Mouse (Mus musculus) embryonic facial prominence, embryonic 11.5 days (tissue): Measurements from ENCODE around the gene Dscaml1. TPM values are rescaled to one million over a fixed set of nuclear protein-coding genes. Genes with fewer than 3 reads are reported as not detected.
A peak's percentile ranks its signal among the peaks of the same experiment; 100 is the strongest.

ENCODE experiments used
- ATAC-seq: fragments of 200-750 bp; cut with Nextera tagmentation; replicated peaks from 2 replicates; pipeline ENCODE4 v1.8.0; 2017; ENCODE audit warnings: low read depth; ENCODE audit not compliant: insufficient number of reproducible peaks, low FRiP score, low TSS enrichment
- DNase-seq: peaks from one replicate; pipeline ENCODE4 v3.0.0-alpha.2; 2015; ENCODE audit warnings: low spot score
- H3K27ac ChIP-seq: fragments of 300-500 bp; sonication (generic); replicated peaks from 2 replicates; pipeline ENCODE4 v1.5.1; 2014; ENCODE audit warnings: mild to moderate bottlenecking, low read depth, low read length, control low read depth
- H3K27me3 ChIP-seq: fragments of 300-500 bp; sonication (generic); 2 replicates; pipeline ENCODE4 v1.6.1; 2014; ENCODE audit warnings: mild to moderate bottlenecking, low read length, moderate library complexity, mixed read lengths; ENCODE audit not compliant: control insufficient read depth, insufficient read depth
- H3K36me3 ChIP-seq: fragments of 300-500 bp; sonication (generic); replicated peaks from 2 replicates; pipeline ENCODE4 v1.6.1; 2014; ENCODE audit warnings: low read depth, mild to moderate bottlenecking, low read length, moderate library complexity, mixed read lengths; ENCODE audit not compliant: control insufficient read depth, insufficient read depth
- H3K4me1 ChIP-seq: fragments of 300-500 bp; sonication (generic); 2 replicates; pipeline ENCODE4 v1.6.1; 2014; ENCODE audit warnings: low read length, mixed read lengths; ENCODE audit not compliant: control insufficient read depth, insufficient read depth
- H3K4me2 ChIP-seq: fragments of 300-500 bp; sonication (generic); 2 replicates; pipeline ENCODE4 v1.6.1; 2014; ENCODE audit warnings: low read depth, mild to moderate bottlenecking, control low read depth, low read length, moderate library complexity
- H3K4me3 ChIP-seq: fragments of 300-500 bp; sonication (generic); 2 replicates; pipeline ENCODE4 v1.5.1; 2014; ENCODE audit warnings: low read depth, low read length, control low read depth
- H3K9ac ChIP-seq: fragments of 300-500 bp; sonication (generic); replicated peaks from 2 replicates; pipeline ENCODE4 v1.6.1; 2014; ENCODE audit warnings: mild to moderate bottlenecking, control low read depth, low read length
- H3K9me3 ChIP-seq: fragments of 300-500 bp; sonication (generic); replicated peaks from 2 replicates; pipeline ENCODE4 v1.6.1; 2016; ENCODE audit warnings: mild to moderate bottlenecking, low read length, inconsistent platforms, mixed read lengths; ENCODE audit not compliant: control insufficient read depth
- WGBS: fragments of 180-500 bp; shearing (Covaris S2); extraction: QIAGEN DNeasy Blood & Tissue Kit; methylation state at CpG from one replicate; pipeline ENCODE4 v1.1.7; 2014; 5-methylcytosine and 5-hydroxymethylcytosine counted together
- polyA plus RNA-seq: library from polyadenylated mRNA; unstranded; fragments of >200 nt; fragmentation: Nextera tagmentation; extraction: Ambion mirVana; gene quantifications from 2 replicates; pipeline ENCODE4 v1.2.1, GENCODE M21; 2014

Gene Dscaml1
- polyA plus RNA-seq, 1 experiment from 2014 or later = 0.76 TPM

DNA sequence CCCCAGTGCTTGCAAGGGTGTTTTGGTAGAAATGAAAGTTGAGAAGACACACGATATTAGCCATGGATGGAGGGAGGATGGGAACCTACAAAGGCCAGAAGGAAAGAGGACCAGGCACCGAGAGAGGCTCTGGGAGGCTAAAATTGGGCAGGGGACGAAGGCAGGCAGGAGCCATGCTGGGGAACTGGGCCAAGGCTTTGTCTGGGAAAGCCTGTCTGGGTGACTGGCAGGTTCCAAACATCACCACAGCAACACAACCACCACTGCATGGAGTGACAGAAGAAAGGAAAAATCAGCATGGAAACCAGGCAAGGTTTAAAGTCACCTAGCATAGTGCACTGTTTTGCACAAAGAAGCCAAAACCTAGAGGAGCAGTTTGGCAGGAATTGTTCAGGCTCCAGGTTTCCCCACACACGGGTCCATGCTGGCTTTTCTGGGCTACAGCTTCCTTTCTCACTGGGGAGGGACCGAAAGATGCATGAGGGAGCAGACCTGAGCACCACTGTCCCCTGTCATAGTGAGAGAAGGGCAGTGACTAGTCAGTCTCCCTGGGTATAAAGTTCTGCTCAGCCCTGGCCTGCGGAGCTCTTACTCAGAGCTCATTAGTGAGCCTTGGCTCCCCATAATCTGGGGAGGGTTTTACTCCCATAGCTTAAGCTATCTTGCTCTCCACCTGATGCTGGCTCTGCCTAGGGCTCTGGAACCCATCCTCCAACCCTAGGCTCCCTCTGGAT lies 211.9 kb downstream of the Dscaml1 start:
- no peaks in the 10 kb centered on the region for H3K36me3 ChIP-seq
- no peak overlapping the region for H3K27ac ChIP-seq
- ATAC-seq (no peak), DNase-seq (no peak)
- H3K4me1 ChIP-seq = no peaks in the 10 kb centered on the region
- H3K4me3 ChIP-seq = no peak overlapping the region
- no peaks in the 10 kb centered on the region for H3K9me3 ChIP-seq
- H3K4me2 ChIP-seq = no peak overlapping the region
- 80% methylated on average over 6 of the region's 6 CpGs for WGBS
- H3K27me3 ChIP-seq = no peaks in the 10 kb centered on the region
- no peak overlapping the region for H3K9ac ChIP-seq

DNA sequence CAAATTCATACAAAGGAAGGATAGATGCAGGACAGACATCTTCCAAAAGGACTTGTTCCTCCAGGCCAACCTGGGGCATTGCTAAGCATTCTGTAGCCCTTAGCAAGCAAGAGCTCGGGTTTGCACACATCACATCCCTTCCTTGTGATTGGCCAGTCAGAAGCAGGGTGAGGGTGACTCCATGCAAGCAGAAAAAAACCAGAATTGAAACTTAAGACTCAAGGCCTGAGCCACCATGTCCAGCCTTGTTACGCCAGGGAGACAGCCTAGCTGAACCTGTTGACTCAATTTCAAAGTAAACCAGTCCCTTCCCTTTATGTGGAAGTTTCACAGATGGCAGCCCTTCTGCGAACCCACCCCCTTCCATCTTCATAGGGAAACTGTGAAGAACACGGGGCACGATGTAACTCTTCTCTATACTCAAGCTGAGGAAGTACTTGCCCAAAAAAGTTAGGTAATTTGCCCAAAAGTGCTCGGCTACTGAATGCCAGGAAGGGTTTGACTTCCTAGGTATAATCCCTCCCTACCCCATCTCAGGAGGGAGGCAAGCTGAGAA lies 218.5 kb downstream of the Dscaml1 start:
- no peak overlapping the region for H3K4me3 ChIP-seq
- H3K27me3 ChIP-seq = no peaks in the 10 kb centered on the region
- WGBS = 71% methylated on average over 6 of the region's 6 CpGs
- no peak overlapping the region for H3K27ac ChIP-seq
- ATAC-seq (no peak), DNase-seq (no peak)
- no peak overlapping the region for H3K9ac ChIP-seq
- no peaks in the 10 kb centered on the region for H3K36me3 ChIP-seq
- no peak overlapping the region for H3K4me2 ChIP-seq
- H3K4me1 ChIP-seq = no peaks in the 10 kb centered on the region
- H3K9me3 ChIP-seq = no peaks in the 10 kb centered on the region

GRCm38 (mm10) chr9:45645526-45645925 lies 219.1 kb downstream of the Dscaml1 start:
- H3K4me2 ChIP-seq = no peak overlapping the region
- no peak overlapping the region for H3K4me3 ChIP-seq
- no peaks in the 10 kb centered on the region for H3K9me3 ChIP-seq
- no peaks in the 10 kb centered on the region for H3K4me1 ChIP-seq
- H3K27ac ChIP-seq = no peak overlapping the region
- ATAC-seq (no peak), DNase-seq (no peak)
- no peaks in the 10 kb centered on the region for H3K36me3 ChIP-seq
- WGBS = 39% methylated on average over 6 of the region's 6 CpGs
- H3K9ac ChIP-seq = no peak overlapping the region
- H3K27me3 ChIP-seq = no peaks in the 10 kb centered on the region

GRCm38 (mm10) chr9:45651078-45651809 lies 224.8 kb downstream of the Dscaml1 start:
- no peak overlapping the region for H3K4me3 ChIP-seq
- no peaks in the 10 kb centered on the region for H3K36me3 ChIP-seq
- ATAC-seq (0 out of 2 replicates have a peak, but pooled peaks have one; percentile 30), DNase-seq (peak; percentile 24)
- 48% methylated on average over 13 of the region's 13 CpGs for WGBS
- H3K4me1 ChIP-seq = no peaks in the 10 kb centered on the region
- no peaks in the 10 kb centered on the region for H3K9me3 ChIP-seq
- no peaks in the 10 kb centered on the region for H3K27me3 ChIP-seq
- H3K4me2 ChIP-seq = no peak overlapping the region
- H3K9ac ChIP-seq = no peak overlapping the region
- no peak overlapping the region; the same call in 1 of the 2 replicates for H3K27ac ChIP-seq

DNA sequence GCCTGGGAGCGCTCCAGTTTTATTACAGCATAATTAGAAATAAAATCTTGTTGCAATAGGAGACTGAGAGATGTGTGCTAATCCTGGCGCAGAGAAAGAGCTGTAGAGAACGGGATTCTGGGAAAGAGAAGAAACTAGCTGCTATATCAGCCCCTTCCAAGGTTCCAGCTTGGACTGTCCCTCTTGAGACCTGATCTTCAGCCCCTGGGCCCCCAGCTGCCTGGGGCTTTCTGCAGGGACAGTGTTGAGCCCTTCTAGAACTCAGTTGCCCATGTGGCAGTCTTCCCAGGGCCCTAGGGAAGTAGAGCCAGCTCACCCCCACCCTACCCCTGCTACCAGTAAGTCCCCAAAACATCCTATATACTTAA lies 225.4 kb downstream of the Dscaml1 start:
- no peak overlapping the region for H3K9ac ChIP-seq
- H3K4me2 ChIP-seq = no peak overlapping the region
- no peaks in the 10 kb centered on the region for H3K36me3 ChIP-seq
- H3K4me1 ChIP-seq = no peaks in the 10 kb centered on the region
- no peak for ATAC-seq
- H3K9me3 ChIP-seq = no peaks in the 10 kb centered on the region
- 64% methylated on average over 3 of the region's 3 CpGs for WGBS
- no peak overlapping the region for H3K4me3 ChIP-seq
- no peak for DNase-seq
- no peak overlapping the region; the same call in 1 of the 2 replicates for H3K27ac ChIP-seq
- H3K27me3 ChIP-seq = no peaks in the 10 kb centered on the region

DNA sequence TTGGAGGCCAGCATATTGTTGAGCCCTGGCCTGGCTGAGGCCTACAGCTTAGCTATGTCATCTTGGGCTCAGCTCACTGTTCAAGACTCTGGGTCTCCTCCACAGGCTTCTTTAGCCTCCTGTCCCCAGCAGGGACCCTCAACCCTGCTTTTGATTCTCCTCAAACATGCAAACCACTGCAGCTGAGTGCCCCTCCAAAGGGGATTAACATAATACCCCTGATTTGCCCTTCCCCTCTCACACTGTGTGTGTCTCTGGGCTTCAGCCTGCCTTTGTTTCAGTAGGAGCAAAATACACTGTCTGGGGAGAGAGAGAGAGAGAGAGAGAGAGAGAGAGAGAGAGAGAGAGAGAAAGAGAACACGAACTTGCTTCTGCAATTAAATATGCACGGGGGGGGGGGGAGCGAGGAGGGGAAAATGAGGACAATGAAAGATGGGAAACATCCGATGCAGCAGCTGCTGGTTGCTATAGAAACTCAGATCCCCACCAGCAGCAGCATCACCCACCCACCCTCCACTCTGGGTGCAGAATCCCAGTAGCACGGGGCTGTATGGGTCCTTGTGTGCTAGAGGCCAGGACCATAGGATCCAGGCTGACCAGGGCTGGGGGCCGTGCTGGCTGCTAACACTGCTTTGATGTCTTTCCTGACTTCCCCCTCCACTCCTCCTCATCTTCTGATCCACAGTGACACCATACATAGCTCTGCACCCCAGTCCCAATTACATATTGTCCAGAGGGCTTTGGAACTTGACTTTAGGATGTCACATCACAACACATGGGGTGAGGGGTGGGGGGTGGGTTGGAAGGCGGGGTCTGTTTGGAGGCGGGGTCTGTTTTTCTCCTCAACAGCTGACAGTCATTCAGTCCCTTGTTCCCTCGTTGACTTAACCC lies 231.0 kb downstream of the Dscaml1 start:
- no peak overlapping the region for H3K9ac ChIP-seq
- DNase-seq (no peak), ATAC-seq (peak; percentile 80)
- H3K27ac ChIP-seq = no peak overlapping the region; the same call in 1 of the 2 replicates
- no peaks in the 10 kb centered on the region for H3K36me3 ChIP-seq
- H3K9me3 ChIP-seq = no peaks in the 10 kb centered on the region
- 8% methylated on average over 9 of the region's 9 CpGs for WGBS
- H3K4me1 ChIP-seq = no peaks in the 10 kb centered on the region
- H3K4me2 ChIP-seq = no peak overlapping the region
- no peaks in the 10 kb centered on the region for H3K27me3 ChIP-seq
- no peak overlapping the region for H3K4me3 ChIP-seq

GRCm38 (mm10) chr9:45660191-45660590 lies 233.8 kb downstream of the Dscaml1 start:
- Histone ChIP-seq H3K4me2 (no peak overlapping the region), H3K9ac (no peak overlapping the region), H3K4me3 (no peak overlapping the region), H3K27me3 (no peaks in the 10 kb centered on the region), H3K4me1 (no peaks in the 10 kb centered on the region), H3K36me3 (no peaks in the 10 kb centered on the region), H3K27ac (no peak overlapping the region), H3K9me3 (no peaks in the 10 kb centered on the region)
- DNase-seq (no peak), ATAC-seq (no peak)
- 66% methylated on average over 3 of the region's 3 CpGs for WGBS
